ENCODE assay signal across 16 mouse cellular contexts in genomic region chr13:52029868-52030422, GRCm38 (mm10).
DNase-seq lines count a peak whose midpoint lies in the region; ATAC-seq and TF ChIP-seq lines count a peak whose summit lies in the region.
"Had no signal": no experiment of that assay in that cellular context is flagged by ENCODE, and none has a peak within 500 bp of the region (broad histone marks: within the 10 kb centered on the region; RNA-seq: fewer than 3 reads in every experiment).

No protein-coding gene starts in this region.

- ATAC-seq in forebrain, postnatal 0 days, result peak; percentile 70
- no peak for ATAC-seq in forebrain, embryonic 13.5 days
- peak; percentile 73 for ATAC-seq in kidney, embryonic 14.5 days (ENCODE audit: low FRiP score, low TSS enrichment)

- no peak overlapping the region for H3K4me3 ChIP-seq in forebrain, postnatal 0 days (ENCODE audit: low read depth, low read length)
- H3K4me3 ChIP-seq in forebrain, embryonic 13.5 days, result no peak overlapping the region
- H3K4me3 ChIP-seq in kidney, embryonic 14.5 days (ENCODE audit: low read length), result no peak overlapping the region
- no peak overlapping the region for H3K4me3 ChIP-seq in left cerebral cortex, adult 2 months
- H3K4me3 ChIP-seq in limb, embryonic 10.5 days, result no peak overlapping the region
- H3K4me3 ChIP-seq: embryonic facial prominence, embryonic 13.5 days; forebrain, embryonic 12.5 days; gastrocnemius, adult 2 months; heart, embryonic 12.5 days had no signal

- H3K4me1 ChIP-seq in forebrain, postnatal 0 days (ENCODE audit: insufficient read depth), result no peaks in the 10 kb centered on the region
- H3K4me1 ChIP-seq in forebrain, embryonic 13.5 days, result peaks cover 8% of the 10 kb centered on the region
- H3K4me1 ChIP-seq in kidney, embryonic 14.5 days (ENCODE audit: control insufficient read depth, insufficient read depth, low read length), result peaks cover 31% of the 10 kb centered on the region
- peaks cover 59% of the 10 kb centered on the region for H3K4me1 ChIP-seq in limb, embryonic 10.5 days

- no peak overlapping the region for H3K9ac ChIP-seq in forebrain, postnatal 0 days
- H3K9ac ChIP-seq in forebrain, embryonic 13.5 days, result no peak overlapping the region
- H3K9ac ChIP-seq in kidney, embryonic 14.5 days (ENCODE audit: low read depth, low read length), result no peak overlapping the region
- H3K9ac ChIP-seq: embryonic facial prominence, embryonic 13.5 days; forebrain, embryonic 12.5 days; heart, embryonic 12.5 days had no signal

- no peak for TF ChIP-seq CTCF in forebrain, postnatal 0 days (IDR thresholded peaks at IDR 0.05; ENCODE audit: low read depth)
- no peak for TF ChIP-seq CTCF in left cerebral cortex, adult 2 months (IDR thresholded peaks at IDR 0.05)

- no peak for DNase-seq in forebrain, postnatal 0 days
- no peak for DNase-seq in kidney, postnatal 14 days
- DNase-seq in left cerebral cortex, postnatal 4 days, result peak; percentile 48
- DNase-seq in left cerebral cortex, adult 2 months (ENCODE audit: extremely low spot score in 1 of 2, low spot score in 2 of 2), result no peak
- no peak for DNase-seq in limb, embryonic 10.5 days (ENCODE audit: low spot score)
- DNase-seq: adrenal gland, postnatal 10 days; cerebellum, adult 18-20 months; cerebellum, adult 9-11 months; cerebellum, postnatal 36 days; gastrocnemius, adult 2 months; gastrocnemius, postnatal 25 days had no signal

- H3K27ac ChIP-seq in forebrain, postnatal 0 days (ENCODE audit: low read depth, low read length), result no peak overlapping the region
- H3K27ac ChIP-seq in forebrain, embryonic 13.5 days, result no peak overlapping the region
- H3K27ac ChIP-seq in kidney, embryonic 14.5 days (ENCODE audit: low read depth, low read length), result no peak overlapping the region
- H3K27ac ChIP-seq in left cerebral cortex, adult 2 months, result no peak overlapping the region
- 0 out of 2 replicates have a peak overlapping the region, but pooled peaks have one; percentile 11 for H3K27ac ChIP-seq in limb, embryonic 10.5 days
- H3K27ac ChIP-seq: embryonic facial prominence, embryonic 13.5 days; forebrain, embryonic 12.5 days; gastrocnemius, adult 2 months had no signal

- WGBS in forebrain, postnatal 0 days, result 71% methylated on average over 3 of the region's 3 CpGs
- 69% methylated on average over 3 of the region's 3 CpGs for WGBS in forebrain, embryonic 13.5 days
- WGBS in kidney, embryonic 14.5 days, result 17% methylated on average over 3 of the region's 3 CpGs
- 59% methylated on average over 3 of the region's 3 CpGs for WGBS in limb, embryonic 10.5 days

- intact Hi-C loops in left cerebral cortex, postnatal 4 days (cut with DNase I), result no loop called here
- intact Hi-C loops in left cerebral cortex, adult 2 months (cut with DNase I), result no loop called here

- no peaks in the 10 kb centered on the region for H3K36me3 ChIP-seq in forebrain, postnatal 0 days (ENCODE audit: insufficient read depth)
- H3K36me3 ChIP-seq in forebrain, embryonic 13.5 days (ENCODE audit: poor library complexity, severe bottlenecking), result no peaks in the 10 kb centered on the region
- H3K36me3 ChIP-seq in kidney, embryonic 14.5 days (ENCODE audit: control insufficient read depth, insufficient read depth, low read length), result no peaks in the 10 kb centered on the region
- no peaks in the 10 kb centered on the region for H3K36me3 ChIP-seq in limb, embryonic 10.5 days
- H3K36me3 ChIP-seq: embryonic facial prominence, embryonic 13.5 days; forebrain, embryonic 12.5 days; heart, embryonic 12.5 days had no signal

- no peaks in the 10 kb centered on the region for H3K27me3 ChIP-seq in forebrain, postnatal 0 days (ENCODE audit: insufficient read depth, low read length)
- no peaks in the 10 kb centered on the region for H3K27me3 ChIP-seq in forebrain, embryonic 13.5 days
- no peaks in the 10 kb centered on the region for H3K27me3 ChIP-seq in kidney, embryonic 14.5 days (ENCODE audit: control insufficient read depth, insufficient read depth, low read length)
- H3K27me3 ChIP-seq in limb, embryonic 10.5 days (ENCODE audit: low read depth, poor library complexity, severe bottlenecking), result no peaks in the 10 kb centered on the region
- H3K27me3 ChIP-seq: embryonic facial prominence, embryonic 13.5 days; heart, embryonic 12.5 days had no signal

- H3K9me3 ChIP-seq in forebrain, postnatal 0 days (ENCODE audit: low read length), result no peaks in the 10 kb centered on the region
- no peaks in the 10 kb centered on the region for H3K9me3 ChIP-seq in forebrain, embryonic 13.5 days (replicated peaks)
- H3K9me3 ChIP-seq in kidney, embryonic 14.5 days (ENCODE audit: control insufficient read depth, low read length), result no peaks in the 10 kb centered on the region
- H3K9me3 ChIP-seq in limb, embryonic 10.5 days (replicated peaks), result no peaks in the 10 kb centered on the region
- H3K9me3 ChIP-seq: embryonic facial prominence, embryonic 13.5 days; forebrain, embryonic 12.5 days; heart, embryonic 12.5 days had no signal

- no peak overlapping the region for H3K4me2 ChIP-seq in forebrain, postnatal 0 days (ENCODE audit: low read depth)
- H3K4me2 ChIP-seq in forebrain, embryonic 13.5 days, result no peak overlapping the region
- no peak overlapping the region for H3K4me2 ChIP-seq in kidney, embryonic 14.5 days (replicated peaks; ENCODE audit: low read depth, low read length)
- H3K4me2 ChIP-seq: embryonic facial prominence, embryonic 13.5 days; forebrain, embryonic 12.5 days; heart, embryonic 12.5 days had no signal
